Mouse (Mus musculus): ENCODE measurements around the gene Krba1. TPM values are rescaled to one million over a fixed set of nuclear protein-coding genes. Genes with fewer than 3 reads are reported as not detected.
A peak's percentile ranks its signal among the peaks of the same experiment; 100 is the strongest.

Gene Krba1
- polyA plus RNA-seq, 1 experiment from 2014 or later: 16.1 TPM

GRCm38 (mm10) chr6:48428769-48429557 lies 33.6 kb downstream of the Krba1 start:
- no peak overlapping the region for H3K4me2 ChIP-seq
- H3K27ac ChIP-seq: no peak overlapping the region
- H3K4me3 ChIP-seq (replicated peaks): no peak overlapping the region
- no peak overlapping the region for H3K9ac ChIP-seq
- no peaks in the 10 kb centered on the region for H3K27me3 ChIP-seq (replicated peaks)
- 0 out of 2 replicates have a peak, but pooled peaks cover 3% of the 10 kb centered on the region for H3K4me1 ChIP-seq
- H3K9me3 ChIP-seq: no peaks in the 10 kb centered on the region
- H3K36me3 ChIP-seq: no peaks in the 10 kb centered on the region
- WGBS: 54% methylated on average over 4 of the region's 4 CpGs
- no peak for ATAC-seq (ENCODE audit: insufficient read depth, low FRiP score, low read depth)

- Histone ChIP-seq H3K36me3 (no peaks in the 10 kb centered on the region), H3K27me3 (replicated peaks) (no peaks in the 10 kb centered on the region), H3K4me3 (replicated peaks) (no peak overlapping the region), H3K9me3 (no peaks in the 10 kb centered on the region), H3K27ac (no peak overlapping the region), H3K4me1 (peaks cover 7% of the 10 kb centered on the region; the same call in 1 of the 2 replicates), H3K4me2 (no peak overlapping the region), H3K9ac (no peak overlapping the region)
- ATAC-seq (ENCODE audit: insufficient read depth, low FRiP score, low read depth): no peak
- WGBS: 70% methylated on average over 5 of the region's 5 CpGs
These were observed 35.4 kb downstream of the Krba1 start for GRCm38 (mm10) chr6:48430748-48431147.

- Histone ChIP-seq H3K36me3 (peaks cover 13% of the 10 kb centered on the region), H3K4me3 (replicated peaks) (0 out of 2 replicates have a peak overlapping the region, but pooled peaks have one; percentile 1), H3K9ac (no peak overlapping the region), H3K4me2 (peak overlapping the region; percentile 16; the same call in 1 of the 2 replicates), H3K27ac (peak overlapping the region; percentile 77), H3K4me1 (peaks cover 14% of the 10 kb centered on the region), H3K27me3 (replicated peaks) (no peaks in the 10 kb centered on the region), H3K9me3 (no peaks in the 10 kb centered on the region)
- ATAC-seq (ENCODE audit: insufficient read depth, low FRiP score, low read depth): peak; percentile 65
- WGBS: 41% methylated on average over 12 of the region's 12 CpGs
These were observed 37.8 kb downstream of the Krba1 start for GRCm38 (mm10) chr6:48432893-48433816.

- H3K4me1 ChIP-seq: peaks cover 11% of the 10 kb centered on the region
These were observed 39.3 kb downstream of the Krba1 start for GRCm38 (mm10) chr6:48434651-48435050.

GRCm38 (mm10) chr6:48435111-48435510 lies 39.7 kb downstream of the Krba1 start:
- Histone ChIP-seq H3K9ac (no peak overlapping the region), H3K27me3 (replicated peaks) (no peaks in the 10 kb centered on the region), H3K4me2 (peak overlapping the region; percentile 21; the same call in 1 of the 2 replicates), H3K36me3 (peaks cover 30% of the 10 kb centered on the region), H3K4me1 (peaks cover 11% of the 10 kb centered on the region), H3K27ac (peak overlapping the region; percentile 59; the same call in 1 of the 2 replicates), H3K4me3 (replicated peaks) (no peak overlapping the region), H3K9me3 (no peaks in the 10 kb centered on the region)
- ATAC-seq (ENCODE audit: insufficient read depth, low FRiP score, low read depth): no peak
- 44% methylated on average over 5 of the region's 5 CpGs for WGBS

More at GRCm38 (mm10) chr6:48434651-48435050, 39.3 kb downstream of the Krba1 start:
- Histone ChIP-seq H3K27ac (peak overlapping the region; percentile 59; the same call in 1 of the 2 replicates), H3K4me2 (peak overlapping the region; percentile 21; the same call in 1 of the 2 replicates), H3K4me3 (replicated peaks) (no peak overlapping the region), H3K36me3 (peaks cover 28% of the 10 kb centered on the region), H3K27me3 (replicated peaks) (no peaks in the 10 kb centered on the region), H3K9ac (no peak overlapping the region), H3K9me3 (no peaks in the 10 kb centered on the region)
- no peak for ATAC-seq (ENCODE audit: insufficient read depth, low FRiP score, low read depth)
- WGBS: 49% methylated on average over 6 of the region's 6 CpGs

- Histone ChIP-seq H3K4me3 (replicated peaks) (no peak overlapping the region), H3K9ac (no peak overlapping the region), H3K27ac (0 out of 2 replicates have a peak overlapping the region, but pooled peaks have one; percentile 16), H3K4me2 (no peak overlapping the region), H3K9me3 (no peaks in the 10 kb centered on the region), H3K36me3 (peaks cover 30% of the 10 kb centered on the region), H3K4me1 (peaks cover 16% of the 10 kb centered on the region), H3K27me3 (replicated peaks) (no peaks in the 10 kb centered on the region)
- WGBS: 50% methylated on average over 5 of the region's 5 CpGs
- no peak for ATAC-seq (ENCODE audit: insufficient read depth, low FRiP score, low read depth)
These were observed 40.4 kb downstream of the Krba1 start for GRCm38 (mm10) chr6:48435706-48436349.

GRCm38 (mm10) chr6:48437679-48438376 lies 42.4 kb downstream of the Krba1 start:
- Histone ChIP-seq H3K9me3 (no peaks in the 10 kb centered on the region), H3K4me3 (replicated peaks) (no peak overlapping the region), H3K27ac (no peak overlapping the region), H3K36me3 (peaks cover 45% of the 10 kb centered on the region), H3K4me2 (no peak overlapping the region), H3K27me3 (replicated peaks) (no peaks in the 10 kb centered on the region), H3K4me1 (peaks cover 16% of the 10 kb centered on the region), H3K9ac (no peak overlapping the region)
- 78% methylated on average over 35 of the region's 35 CpGs for WGBS
- no peak for ATAC-seq (ENCODE audit: insufficient read depth, low FRiP score, low read depth)

- Histone ChIP-seq H3K27ac (no peak overlapping the region), H3K4me1 (peaks cover 21% of the 10 kb centered on the region), H3K4me3 (replicated peaks) (no peak overlapping the region), H3K9me3 (no peaks in the 10 kb centered on the region), H3K27me3 (replicated peaks) (no peaks in the 10 kb centered on the region), H3K9ac (no peak overlapping the region), H3K36me3 (peaks cover 45% of the 10 kb centered on the region), H3K4me2 (no peak overlapping the region)
- 57% methylated on average over 55 of the region's 55 CpGs for WGBS
- ATAC-seq (ENCODE audit: insufficient read depth, low FRiP score, low read depth): no peak
These were observed 43.2 kb downstream of the Krba1 start for GRCm38 (mm10) chr6:48438475-48439125.

GRCm38 (mm10) chr6:48439654-48440053 lies 44.3 kb downstream of the Krba1 start:
- H3K4me1 ChIP-seq: peaks cover 22% of the 10 kb centered on the region

GRCm38 (mm10) chr6:48440306-48441014 lies 45.1 kb downstream of the Krba1 start:
- 47% methylated on average over 14 of the region's 14 CpGs for WGBS
- ATAC-seq (ENCODE audit: insufficient read depth, low FRiP score, low read depth): no peak
- Histone ChIP-seq H3K9ac (no peak overlapping the region), H3K27ac (no peak overlapping the region), H3K9me3 (no peaks in the 10 kb centered on the region), H3K36me3 (peaks cover 45% of the 10 kb centered on the region), H3K4me2 (no peak overlapping the region), H3K4me3 (replicated peaks) (no peak overlapping the region), H3K4me1 (peaks cover 21% of the 10 kb centered on the region), H3K27me3 (replicated peaks) (no peaks in the 10 kb centered on the region)

More at GRCm38 (mm10) chr6:48439654-48440053, 44.3 kb downstream of the Krba1 start:
- Histone ChIP-seq H3K4me3 (replicated peaks) (no peak overlapping the region), H3K9ac (no peak overlapping the region), H3K36me3 (peaks cover 45% of the 10 kb centered on the region), H3K27ac (no peak overlapping the region), H3K9me3 (no peaks in the 10 kb centered on the region), H3K27me3 (replicated peaks) (no peaks in the 10 kb centered on the region), H3K4me2 (no peak overlapping the region)
- no peak for ATAC-seq (ENCODE audit: insufficient read depth, low FRiP score, low read depth)
